Mouse (Mus musculus): ENCODE measurements around the gene Sept1. TPM values are rescaled to one million over a fixed set of nuclear protein-coding genes. Genes with fewer than 3 reads are reported as not detected.

Sept1 gene
- polyA plus RNA-seq, 1 experiment from 2014 or later = 39.7 TPM

GRCm38 (mm10) chr7:127270666-127271065, 37.7 kb upstream of the Sept1 start:
- peaks cover 13% of the 10 kb centered on the region; the same call in 1 of the 2 replicates for H3K4me1 ChIP-seq
- H3K9me3 ChIP-seq = peaks cover 5% of the 10 kb centered on the region
- H3K4me3 ChIP-seq = no peak overlapping the region
- H3K27me3 ChIP-seq = no peaks in the 10 kb centered on the region
- H3K4me2 ChIP-seq (replicated peaks) = no peak overlapping the region
- ATAC-seq (ENCODE audit: insufficient number of reproducible peaks, insufficient read depth, low FRiP score, low TSS enrichment) = no peak
- H3K9ac ChIP-seq = no peak overlapping the region
- 92% methylated on average over 5 of the region's 5 CpGs for WGBS
- H3K27ac ChIP-seq = no peak overlapping the region
- H3K36me3 ChIP-seq = peaks cover 24% of the 10 kb centered on the region

- peaks cover 13% of the 10 kb centered on the region; the same call in 1 of the 2 replicates for H3K4me1 ChIP-seq
- H3K9me3 ChIP-seq = peaks cover 5% of the 10 kb centered on the region
- peaks cover 24% of the 10 kb centered on the region for H3K36me3 ChIP-seq
- no peak overlapping the region for H3K4me2 ChIP-seq (replicated peaks)
- no peak for ATAC-seq (ENCODE audit: insufficient number of reproducible peaks, insufficient read depth, low FRiP score, low TSS enrichment)
- H3K9ac ChIP-seq = no peak overlapping the region
- H3K27me3 ChIP-seq = no peaks in the 10 kb centered on the region
- WGBS = 90% methylated on average over 2 of the region's 2 CpGs
- H3K27ac ChIP-seq = no peak overlapping the region
- no peak overlapping the region for H3K4me3 ChIP-seq
Observed at GRCm38 (mm10) chr7:127270256-127270655, 37.3 kb upstream of the Sept1 start.

DNA sequence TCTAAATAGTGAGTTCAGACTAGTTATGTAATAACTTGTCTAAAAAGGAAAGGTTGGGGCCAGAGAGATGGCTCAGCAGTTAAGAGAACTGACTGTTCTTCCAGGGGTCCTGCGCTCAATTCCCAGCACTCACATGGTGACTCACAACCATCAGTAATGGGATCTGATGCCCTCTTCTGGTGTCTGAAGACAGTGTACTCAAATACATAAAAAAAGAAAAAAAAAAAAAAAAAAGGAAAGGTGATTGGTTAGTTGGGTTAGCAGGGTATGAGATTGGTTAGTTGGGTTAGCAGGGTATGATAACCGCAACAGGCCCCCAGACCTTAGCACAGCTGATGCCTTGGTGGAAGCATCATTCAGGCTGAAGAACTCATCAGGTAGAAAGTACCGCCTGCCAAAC, 30.6 kb upstream of the Sept1 start:
- Histone ChIP-seq H3K4me3 (no peak overlapping the region), H3K27ac (no peak overlapping the region), H3K27me3 (no peaks in the 10 kb centered on the region), H3K9me3 (peaks cover 5% of the 10 kb centered on the region), H3K36me3 (no peaks in the 10 kb centered on the region), H3K4me1 (0 out of 2 replicates have a peak, but pooled peaks cover 6% of the 10 kb centered on the region), H3K9ac (no peak overlapping the region), H3K4me2 (replicated peaks) (no peak overlapping the region)
- ATAC-seq (ENCODE audit: insufficient number of reproducible peaks, insufficient read depth, low FRiP score, low TSS enrichment) = no peak
- WGBS = 87% methylated on average over 3 of the region's 3 CpGs

- Histone ChIP-seq H3K4me2 (replicated peaks) (no peak overlapping the region), H3K4me1 (0 out of 2 replicates have a peak, but pooled peaks cover 6% of the 10 kb centered on the region), H3K4me3 (no peak overlapping the region), H3K27ac (no peak overlapping the region), H3K36me3 (no peaks in the 10 kb centered on the region), H3K9ac (no peak overlapping the region), H3K9me3 (no peaks in the 10 kb centered on the region), H3K27me3 (no peaks in the 10 kb centered on the region)
- 82% methylated on average over 10 of the region's 10 CpGs for WGBS
- ATAC-seq (ENCODE audit: insufficient number of reproducible peaks, insufficient read depth, low FRiP score, low TSS enrichment) = no peak
Observed at GRCm38 (mm10) chr7:127262218-127262961, 29.5 kb upstream of the Sept1 start.

GRCm38 (mm10) chr7:127260309-127261111, 27.6 kb upstream of the Sept1 start, which contains the start of gene Dctpp1:
Gene Dctpp1 (minus strand): TSS chr7:127260709.
- Histone ChIP-seq H3K9me3 (no peaks in the 10 kb centered on the region), H3K36me3 (peaks cover 11% of the 10 kb centered on the region; the same call in 1 of the 2 replicates), H3K4me1 (0 out of 2 replicates have a peak, but pooled peaks cover 6% of the 10 kb centered on the region), H3K27ac (no peak within 1 kb of the TSS), H3K9ac (peak within 1 kb of the TSS; percentile 67), H3K4me3 (peak within 1 kb of the TSS; percentile 57), H3K4me2 (replicated peaks) (peak within 1 kb of the TSS; percentile 60), H3K27me3 (no peaks in the 10 kb centered on the region)
- under 1% methylated on average over 50 of the region's 50 CpGs for WGBS
- ATAC-seq (ENCODE audit: insufficient number of reproducible peaks, insufficient read depth, low FRiP score, low TSS enrichment) = peak; percentile 97

DNA sequence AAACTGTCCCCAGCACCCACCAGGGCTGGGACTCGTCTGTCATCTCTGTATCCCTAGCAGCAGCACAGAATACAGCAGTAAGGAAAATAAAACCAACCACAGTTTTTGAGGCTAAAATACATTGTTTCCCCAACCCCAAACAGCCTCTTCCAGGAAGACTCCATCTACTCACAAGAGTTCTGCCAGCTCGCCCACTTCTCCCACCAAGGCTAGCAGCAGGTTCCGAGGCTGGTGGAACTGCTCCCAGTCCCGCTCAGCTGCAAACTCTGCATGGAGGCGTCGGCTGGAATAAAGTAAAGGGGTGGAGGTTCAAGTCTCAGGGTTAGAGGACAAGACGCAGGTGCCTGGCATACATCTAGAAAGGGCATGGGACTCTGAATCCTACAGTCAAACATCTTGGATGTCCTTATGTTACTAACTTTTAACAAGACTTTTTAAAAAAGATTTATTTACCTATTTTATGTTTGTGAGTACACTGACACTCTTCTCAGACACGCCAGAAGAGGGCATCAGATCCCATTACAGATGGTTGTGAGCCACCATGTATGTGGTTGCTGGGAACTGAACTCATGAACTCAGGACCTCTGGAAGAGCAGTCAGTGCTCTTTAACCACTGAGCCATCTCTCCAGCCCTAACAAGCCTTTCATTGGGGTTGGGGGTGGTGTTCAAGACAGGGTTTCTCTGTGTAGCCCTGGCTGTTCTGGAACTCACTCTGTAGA, 26.4 kb upstream of the Sept1 start:
- WGBS = 75% methylated on average over 8 of the region's 8 CpGs
- H3K27me3 ChIP-seq = no peaks in the 10 kb centered on the region
- peaks cover 11% of the 10 kb centered on the region; the same call in 1 of the 2 replicates for H3K36me3 ChIP-seq
- no peak for ATAC-seq (ENCODE audit: insufficient number of reproducible peaks, insufficient read depth, low FRiP score, low TSS enrichment)
- peak overlapping the region; percentile 60 for H3K4me2 ChIP-seq (replicated peaks)
- no peak overlapping the region for H3K27ac ChIP-seq
- no peaks in the 10 kb centered on the region for H3K9me3 ChIP-seq
- H3K4me1 ChIP-seq = 0 out of 2 replicates have a peak, but pooled peaks cover 6% of the 10 kb centered on the region
- peak overlapping the region; percentile 57 for H3K4me3 ChIP-seq
- peak overlapping the region; percentile 67 for H3K9ac ChIP-seq

- Histone ChIP-seq H3K9ac (no peak overlapping the region), H3K4me1 (peaks cover 10% of the 10 kb centered on the region; the same call in 1 of the 2 replicates), H3K36me3 (peaks cover 11% of the 10 kb centered on the region; the same call in 1 of the 2 replicates), H3K27me3 (no peaks in the 10 kb centered on the region), H3K27ac (no peak overlapping the region), H3K4me3 (no peak overlapping the region), H3K4me2 (replicated peaks) (no peak overlapping the region), H3K9me3 (no peaks in the 10 kb centered on the region)
- ATAC-seq (ENCODE audit: insufficient number of reproducible peaks, insufficient read depth, low FRiP score, low TSS enrichment) = no peak
- 90% methylated on average over 5 of the region's 5 CpGs for WGBS
Observed at GRCm38 (mm10) chr7:127256518-127256917, 23.6 kb upstream of the Sept1 start.

- peaks cover 10% of the 10 kb centered on the region; the same call in 1 of the 2 replicates for H3K4me1 ChIP-seq
- no peak overlapping the region for H3K4me3 ChIP-seq
- no peak overlapping the region for H3K27ac ChIP-seq
- no peak for ATAC-seq (ENCODE audit: insufficient number of reproducible peaks, insufficient read depth, low FRiP score, low TSS enrichment)
- H3K4me2 ChIP-seq (replicated peaks) = no peak overlapping the region
- peaks cover 14% of the 10 kb centered on the region; the same call in 1 of the 2 replicates for H3K36me3 ChIP-seq
- H3K27me3 ChIP-seq = no peaks in the 10 kb centered on the region
- H3K9ac ChIP-seq = no peak overlapping the region
- no peaks in the 10 kb centered on the region for H3K9me3 ChIP-seq
- 86% methylated on average over 2 of the region's 2 CpGs for WGBS
Observed at GRCm38 (mm10) chr7:127255965-127256364, 23.0 kb upstream of the Sept1 start.

- WGBS = 30% methylated on average over 4 of the region's 4 CpGs
- ATAC-seq (ENCODE audit: insufficient number of reproducible peaks, insufficient read depth, low FRiP score, low TSS enrichment) = no peak
- H3K4me2 ChIP-seq (replicated peaks) = peak overlapping the region; percentile 80
- peak overlapping the region; percentile 70 for H3K9ac ChIP-seq
- H3K4me3 ChIP-seq = peak overlapping the region; percentile 55
- no peaks in the 10 kb centered on the region for H3K27me3 ChIP-seq
- H3K36me3 ChIP-seq = peaks cover 16% of the 10 kb centered on the region
- 0 out of 2 replicates have a peak overlapping the region, but pooled peaks have one; percentile 90 for H3K27ac ChIP-seq
- H3K4me1 ChIP-seq = peaks cover 10% of the 10 kb centered on the region; the same call in 1 of the 2 replicates
- H3K9me3 ChIP-seq = no peaks in the 10 kb centered on the region
Observed at GRCm38 (mm10) chr7:127255008-127255407, 22.1 kb upstream of the Sept1 start.

DNA sequence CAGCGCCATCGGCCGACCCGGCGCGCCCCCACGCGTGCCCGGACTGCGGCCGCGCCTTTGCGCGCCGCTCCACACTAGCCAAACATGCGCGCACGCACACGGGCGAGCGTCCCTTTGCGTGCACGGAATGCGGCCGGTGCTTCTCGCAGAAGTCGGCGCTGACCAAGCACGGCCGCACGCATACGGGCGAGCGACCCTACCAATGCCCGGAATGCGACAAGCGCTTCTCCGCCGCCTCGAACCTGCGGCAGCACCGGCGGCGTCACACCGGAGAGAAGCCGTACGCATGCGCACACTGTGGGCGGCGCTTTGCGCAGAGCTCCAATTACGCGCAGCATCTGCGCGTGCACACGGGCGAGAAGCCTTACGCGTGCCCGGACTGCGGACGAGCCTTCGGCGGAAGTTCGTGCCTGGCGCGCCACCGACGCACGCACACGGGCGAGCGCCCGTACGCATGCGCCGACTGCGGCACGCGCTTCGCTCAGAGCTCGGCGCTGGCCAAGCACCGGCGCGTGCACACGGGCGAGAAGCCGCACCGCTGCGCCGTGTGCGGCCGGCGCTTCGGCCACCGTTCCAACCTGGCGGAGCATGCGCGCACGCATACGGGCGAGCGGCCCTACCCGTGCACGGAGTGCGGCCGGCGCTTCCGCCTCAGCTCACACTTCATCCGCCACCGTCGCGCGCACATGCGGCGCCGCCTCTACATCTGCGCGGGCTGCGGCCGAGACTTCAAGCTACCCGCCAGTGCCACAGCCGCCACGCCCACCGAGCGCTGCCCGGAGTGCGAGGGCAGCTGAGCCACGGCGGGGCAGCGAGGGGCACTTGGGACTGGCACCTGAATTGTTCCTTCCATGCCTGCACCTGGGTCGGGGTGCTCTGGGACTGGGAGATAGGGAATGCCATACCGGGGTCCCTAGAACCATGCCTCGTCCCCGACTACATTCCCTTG, 21.2 kb upstream of the Sept1 start:
- peak overlapping the region; percentile 55 for H3K4me3 ChIP-seq
- H3K4me1 ChIP-seq = peaks cover 5% of the 10 kb centered on the region; the same call in 1 of the 2 replicates
- peak; percentile 97 for ATAC-seq (ENCODE audit: insufficient number of reproducible peaks, insufficient read depth, low FRiP score, low TSS enrichment)
- H3K9me3 ChIP-seq = no peaks in the 10 kb centered on the region
- peak overlapping the region; percentile 70 for H3K9ac ChIP-seq
- H3K36me3 ChIP-seq = peaks cover 25% of the 10 kb centered on the region
- WGBS = under 1% methylated on average over 135 of the region's 136 CpGs
- peak overlapping the region; percentile 80 for H3K4me2 ChIP-seq (replicated peaks)
- no peaks in the 10 kb centered on the region for H3K27me3 ChIP-seq
- peak overlapping the region; percentile 90 for H3K27ac ChIP-seq
